In the genomic region with DNA sequence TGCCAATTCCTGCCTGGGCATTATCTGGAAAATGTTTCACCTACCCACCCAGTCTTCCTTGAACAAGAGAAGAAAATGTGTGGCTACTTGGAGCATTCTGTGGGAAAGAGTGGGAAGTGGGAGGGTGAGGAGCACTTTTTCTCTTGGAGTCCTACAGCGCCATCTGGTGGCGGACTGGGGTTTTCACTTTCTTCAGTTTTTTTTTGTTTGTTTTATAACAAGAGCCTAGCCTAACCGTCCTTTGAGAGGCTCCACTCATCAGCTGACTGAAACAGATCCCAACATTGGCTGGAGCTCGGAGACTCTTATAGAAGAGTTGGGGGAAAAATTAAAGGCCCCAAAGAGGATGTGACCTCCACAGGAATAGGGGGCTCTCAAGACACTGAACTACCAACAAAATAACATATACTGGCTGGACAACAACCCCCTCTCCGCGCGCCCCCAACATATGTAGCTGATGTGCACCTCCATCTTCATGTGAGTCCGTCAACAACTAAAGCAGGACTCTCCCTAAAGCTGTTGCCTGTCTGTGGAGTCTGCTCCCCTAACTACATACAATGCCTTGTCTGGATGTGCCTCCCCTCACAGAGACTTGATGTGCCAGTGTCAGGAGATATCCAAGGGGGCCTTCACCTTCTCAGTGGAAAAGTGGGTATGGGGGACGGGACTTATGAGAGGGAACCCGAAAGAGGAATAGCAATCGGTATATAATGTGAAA, we compare ENCODE assay signal across 8 mouse cellular contexts. TPM values are rescaled to one million over a fixed set of nuclear protein-coding genes. Genes with fewer than 3 reads are reported as not detected.
DNase-seq lines count a peak whose midpoint lies in the region; ATAC-seq and TF ChIP-seq lines count a peak whose summit lies in the region.

No protein-coding gene starts in this region.

- H3K4me1 ChIP-seq in CH12.LX (ENCODE audit: control insufficient read depth in 1 of 2, insufficient read depth in 2 of 2): no peaks in the 10 kb centered on the region
- H3K4me1 ChIP-seq in lung, embryonic 14.5 days (ENCODE audit: insufficient read depth): no peaks in the 10 kb centered on the region

- peak; percentile 69 for TF ChIP-seq RAD21 in CH12.LX (IDR thresholded peaks at IDR 0.05; ENCODE audit: low read depth, low read length)

- peak; percentile 35 to 76; a peak in 3 of 4 replicates for TF ChIP-seq CTCF in CH12.LX (conservative IDR thresholded peaks at IDR 0.05 in 1 of 2, IDR thresholded peaks at IDR 0.05 in 1 of 2; ENCODE audit: low read depth in 2 of 2, low read length in 2 of 2)
- peak; percentile 79 for TF ChIP-seq CTCF in lung, embryonic 14.5 days (IDR thresholded peaks at IDR 0.05; ENCODE audit: low read depth)

- H3K4me2 ChIP-seq in CH12.LX (ENCODE audit: insufficient read depth, low read depth, poor library complexity, severe bottlenecking): no peak overlapping the region
- no peak overlapping the region for H3K4me2 ChIP-seq in lung, embryonic 14.5 days

- no peak overlapping the region for H3K4me3 ChIP-seq in CH12.LX (replicated peaks in 1 of 3; ENCODE audit: low read depth in 2 of 3, low read length in 2 of 3, poor library complexity in 1 of 3)
- H3K4me3 ChIP-seq in lung, embryonic 14.5 days (ENCODE audit: low read depth, low read length): no peak overlapping the region

- in situ Hi-C loops in CH12.LX (cut with MboI; ENCODE audit: low pct_ligation_motif_present, low pct_unique_long_range_greater_than_20kb, low sequenced_read_pairs): loop anchor here (25.0 kb wide), 1 partner anchor 102 kb away; no protein-coding TSS in a partner anchor

- no peaks in the 10 kb centered on the region for H3K36me3 ChIP-seq in CH12.LX (replicated peaks in 1 of 2; ENCODE audit: control insufficient read depth in 1 of 2, insufficient read depth in 1 of 2, low read length in 1 of 2)
- no peaks in the 10 kb centered on the region for H3K36me3 ChIP-seq in lung, embryonic 14.5 days (ENCODE audit: insufficient read depth)

- peak; percentile 32 for DNase-seq in CH12.LX (ENCODE audit: extremely low read depth)
- DNase-seq in adrenal gland, postnatal 14 days: peak; percentile 75
- DNase-seq in embryo, embryonic 9.5 days (ENCODE audit: extremely low spot score): peak; percentile 48
- DNase-seq in heart, adult 9 months (ENCODE audit: low spot score in 2 of 2): peak; percentile 7 to 44
- peak; percentile 84 for DNase-seq in layer of hippocampus, adult 11-12 months (ENCODE audit: low spot score)
- peak; percentile 85 for DNase-seq in lung, embryonic 14.5 days
- peak; percentile 50 for DNase-seq in retina, adult 2 months (ENCODE audit: low read depth, low spot score)
- DNase-seq in urinary bladder, postnatal 14 days (ENCODE audit: low spot score): peak; percentile 64

- dilution Hi-C loops in CH12.LX (cut with MboI; ENCODE audit: extremely low pct_ligation_motif_present, extremely low pct_unique_long_range_greater_than_20kb, low sequenced_read_pairs): no loop called here

- peak; percentile 56; the same call in 1 of the 2 replicates for ATAC-seq in lung, embryonic 14.5 days (ENCODE audit: insufficient read depth)

- 46% methylated on average over 11 of the region's 11 CpGs for WGBS in lung, embryonic 14.5 days

- no peak for TF ChIP-seq POLR2A in CH12.LX (IDR thresholded peaks at IDR 0.05; ENCODE audit: low read depth, low read length)

- no peaks in the 10 kb centered on the region for H3K27me3 ChIP-seq in CH12.LX (replicated peaks)
- H3K27me3 ChIP-seq in lung, embryonic 14.5 days (ENCODE audit: insufficient read depth, low read length): no peaks in the 10 kb centered on the region

- no peak for TF ChIP-seq EP300 in CH12.LX (IDR thresholded peaks at IDR 0.05; ENCODE audit: low read length)

- no peaks in the 10 kb centered on the region for H3K79me2 ChIP-seq in CH12.LX (replicated peaks; ENCODE audit: control insufficient read depth, extremely low read depth, insufficient read depth, poor library complexity, severe bottlenecking)

- no peak overlapping the region for H3K9ac ChIP-seq in CH12.LX (ENCODE audit: insufficient read depth, low read depth)
- no peak overlapping the region for H3K9ac ChIP-seq in lung, embryonic 14.5 days

- H3K9me3 ChIP-seq in CH12.LX (replicated peaks; ENCODE audit: low read length): no peaks in the 10 kb centered on the region
- H3K9me3 ChIP-seq in lung, embryonic 14.5 days (ENCODE audit: low read depth, low read length): no peaks in the 10 kb centered on the region

- H3K27ac ChIP-seq in CH12.LX (ENCODE audit: insufficient read depth, low read depth): no peak overlapping the region
- no peak overlapping the region for H3K27ac ChIP-seq in lung, embryonic 14.5 days (ENCODE audit: low read depth)

TF ChIP-seq in CH12.LX, 34 proteins besides CTCF, POLR2A, EP300 and RAD21:
- TF ChIP-seq SMC3 (IDR thresholded peaks at IDR 0.05; ENCODE audit: low read depth, low read length): peak; percentile 70
- no peak for TF ChIP-seq BHLHE40 (IDR thresholded peaks at IDR 0.05; ENCODE audit: low read depth, low read length)
- peak; percentile 65 for TF ChIP-seq ZNF384 (IDR thresholded peaks at IDR 0.05; ENCODE audit: low read depth, low read length)

RNA-seq across cellular contexts. Expression of a gene that starts 8.4 kb away (rescaled TPM):
- total RNA-seq in CH12.LX (2012; rRNA removed) (not detected in 2 replicates), CH12.LX (2014; rRNA removed) (not detected in 2 replicates)
- polyA plus RNA-seq in CH12.LX (2012; ENCODE audit: insufficient read length, low read depth): not detected in 2 replicates
- 0.22 and 1.0 TPM in 2 replicates for total RNA-seq in adrenal gland, postnatal 14 days (2021)
- polyA plus RNA-seq in lung, embryonic 14.5 days (2014; fragmentation: Nextera tagmentation; extraction: Ambion mirVana): 29.4 and 29.6 TPM in 2 replicates

Comparison
In these comparisons a context has a peak if more than half of its experiments do, and no peak if none do; other contexts are left out.
1. DNase-seq: peak in every context shown above with its lines; median percentile 85 in lung, embryonic 14.5 days; 84 in layer of hippocampus, adult 11-12 months; 75 in adrenal gland, postnatal 14 days; 64 in urinary bladder, postnatal 14 days; 50 in retina, adult 2 months; 48 in embryo, embryonic 9.5 days; 32 in CH12.LX; 26 in heart, adult 9 months.